Mouse (Mus musculus): ENCODE results near the gene Scfd2. TPM values are rescaled to one million over a fixed set of nuclear protein-coding genes. Genes with fewer than 3 reads are reported as not detected.

Gene Scfd2
- polyA plus RNA-seq, 1 experiment from 2014 or later, result 15.0 TPM

GRCm38 (mm10) chr5:74300931-74301330, 230.6 kb downstream of the Scfd2 start:
- peaks cover 42% of the 10 kb centered on the region for H3K4me1 ChIP-seq (ENCODE audit: control insufficient read depth, insufficient read depth, low read length)
- H3K9me3 ChIP-seq (replicated peaks; ENCODE audit: control insufficient read depth, low read length), result no peaks in the 10 kb centered on the region
- no peak overlapping the region for H3K4me2 ChIP-seq (ENCODE audit: low read depth, low read length)
- no peaks in the 10 kb centered on the region for H3K36me3 ChIP-seq (ENCODE audit: control insufficient read depth, insufficient read depth)
- peak overlapping the region; percentile 94 for H3K27ac ChIP-seq (ENCODE audit: low read length)
- ATAC-seq (replicated peaks; ENCODE audit: extremely low read depth, insufficient read depth, low FRiP score), result no peak
- WGBS, result 58% methylated on average over 5 of the region's 5 CpGs
- no peak overlapping the region for H3K4me3 ChIP-seq (ENCODE audit: low read length)
- H3K9ac ChIP-seq (ENCODE audit: low read length), result peak overlapping the region; percentile 21; the same call in 1 of the 2 replicates
- no peaks in the 10 kb centered on the region for H3K27me3 ChIP-seq (ENCODE audit: control insufficient read depth, insufficient read depth, low read length)

GRCm38 (mm10) chr5:74300140-74300539, 231.4 kb downstream of the Scfd2 start:
- Histone ChIP-seq H3K36me3 (ENCODE audit: control insufficient read depth, insufficient read depth) (no peaks in the 10 kb centered on the region), H3K4me1 (ENCODE audit: control insufficient read depth, insufficient read depth, low read length) (peaks cover 40% of the 10 kb centered on the region), H3K9me3 (replicated peaks; ENCODE audit: control insufficient read depth, low read length) (no peaks in the 10 kb centered on the region), H3K27me3 (ENCODE audit: control insufficient read depth, insufficient read depth, low read length) (no peaks in the 10 kb centered on the region), H3K9ac (ENCODE audit: low read length) (peak overlapping the region; percentile 21; the same call in 1 of the 2 replicates), H3K27ac (ENCODE audit: low read length) (peak overlapping the region; percentile 94), H3K4me3 (ENCODE audit: low read length) (no peak overlapping the region), H3K4me2 (ENCODE audit: low read depth, low read length) (no peak overlapping the region)
- WGBS, result 18% methylated on average over 4 of the region's 4 CpGs
- ATAC-seq (replicated peaks; ENCODE audit: extremely low read depth, insufficient read depth, low FRiP score), result peak; percentile 94

- WGBS, result 86% methylated on average over 5 of the region's 5 CpGs
- peaks cover 45% of the 10 kb centered on the region for H3K4me1 ChIP-seq (ENCODE audit: control insufficient read depth, insufficient read depth, low read length)
- H3K27me3 ChIP-seq (ENCODE audit: control insufficient read depth, insufficient read depth, low read length), result no peaks in the 10 kb centered on the region
- no peak overlapping the region for H3K27ac ChIP-seq (ENCODE audit: low read length)
- no peak for ATAC-seq (replicated peaks; ENCODE audit: extremely low read depth, insufficient read depth, low FRiP score)
- no peaks in the 10 kb centered on the region for H3K36me3 ChIP-seq (ENCODE audit: control insufficient read depth, insufficient read depth)
- H3K9ac ChIP-seq (ENCODE audit: low read length), result no peak overlapping the region
- no peak overlapping the region for H3K4me2 ChIP-seq (ENCODE audit: low read depth, low read length)
- no peaks in the 10 kb centered on the region for H3K9me3 ChIP-seq (replicated peaks; ENCODE audit: control insufficient read depth, low read length)
- no peak overlapping the region for H3K4me3 ChIP-seq (ENCODE audit: low read length)
Measured at GRCm38 (mm10) chr5:74297113-74297512, 234.4 kb downstream of the Scfd2 start.

- no peaks in the 10 kb centered on the region for H3K27me3 ChIP-seq (ENCODE audit: control insufficient read depth, insufficient read depth, low read length)
- H3K4me2 ChIP-seq (ENCODE audit: low read depth, low read length), result no peak overlapping the region
- peaks cover 42% of the 10 kb centered on the region for H3K4me1 ChIP-seq (ENCODE audit: control insufficient read depth, insufficient read depth, low read length)
- H3K4me3 ChIP-seq (ENCODE audit: low read length), result no peak overlapping the region
- no peak overlapping the region; the same call in 1 of the 2 replicates for H3K9ac ChIP-seq (ENCODE audit: low read length)
- no peaks in the 10 kb centered on the region for H3K9me3 ChIP-seq (replicated peaks; ENCODE audit: control insufficient read depth, low read length)
- 0 out of 2 replicates have a peak overlapping the region, but pooled peaks have one; percentile 8 for H3K27ac ChIP-seq (ENCODE audit: low read length)
- ATAC-seq (replicated peaks; ENCODE audit: extremely low read depth, insufficient read depth, low FRiP score), result no peak
- no peaks in the 10 kb centered on the region for H3K36me3 ChIP-seq (ENCODE audit: control insufficient read depth, insufficient read depth)
- 46% methylated on average over 5 of the region's 5 CpGs for WGBS
Measured at GRCm38 (mm10) chr5:74296096-74296495, 235.5 kb downstream of the Scfd2 start.

- Histone ChIP-seq H3K4me3 (ENCODE audit: low read length) (no peak overlapping the region), H3K9me3 (replicated peaks; ENCODE audit: control insufficient read depth, low read length) (no peaks in the 10 kb centered on the region), H3K27ac (ENCODE audit: low read length) (no peak overlapping the region), H3K36me3 (ENCODE audit: control insufficient read depth, insufficient read depth) (no peaks in the 10 kb centered on the region), H3K4me1 (ENCODE audit: control insufficient read depth, insufficient read depth, low read length) (peaks cover 26% of the 10 kb centered on the region), H3K9ac (ENCODE audit: low read length) (no peak overlapping the region), H3K4me2 (ENCODE audit: low read depth, low read length) (no peak overlapping the region), H3K27me3 (ENCODE audit: control insufficient read depth, insufficient read depth, low read length) (no peaks in the 10 kb centered on the region)
- 62% methylated on average over 5 of the region's 5 CpGs for WGBS
- no peak for ATAC-seq (replicated peaks; ENCODE audit: extremely low read depth, insufficient read depth, low FRiP score)
Measured at GRCm38 (mm10) chr5:74293513-74293912, 238.0 kb downstream of the Scfd2 start.

GRCm38 (mm10) chr5:74292050-74292449, 239.5 kb downstream of the Scfd2 start:
- Histone ChIP-seq H3K4me3 (ENCODE audit: low read length) (no peak overlapping the region), H3K36me3 (ENCODE audit: control insufficient read depth, insufficient read depth) (no peaks in the 10 kb centered on the region), H3K27ac (ENCODE audit: low read length) (peak overlapping the region; percentile 97), H3K9ac (ENCODE audit: low read length) (no peak overlapping the region), H3K9me3 (replicated peaks; ENCODE audit: control insufficient read depth, low read length) (no peaks in the 10 kb centered on the region), H3K27me3 (ENCODE audit: control insufficient read depth, insufficient read depth, low read length) (no peaks in the 10 kb centered on the region), H3K4me1 (ENCODE audit: control insufficient read depth, insufficient read depth, low read length) (peaks cover 30% of the 10 kb centered on the region), H3K4me2 (ENCODE audit: low read depth, low read length) (no peak overlapping the region)
- WGBS, result 77% methylated on average over 2 of the region's 2 CpGs
- 0 out of 2 replicates have a peak, but pooled peaks have one; percentile 4 for ATAC-seq (replicated peaks; ENCODE audit: extremely low read depth, insufficient read depth, low FRiP score)

GRCm38 (mm10) chr5:74291575-74291974, 240.0 kb downstream of the Scfd2 start:
- Histone ChIP-seq H3K9ac (ENCODE audit: low read length) (peak overlapping the region; percentile 59), H3K27me3 (ENCODE audit: control insufficient read depth, insufficient read depth, low read length) (no peaks in the 10 kb centered on the region), H3K36me3 (ENCODE audit: control insufficient read depth, insufficient read depth) (no peaks in the 10 kb centered on the region), H3K4me2 (ENCODE audit: low read depth, low read length) (peak overlapping the region; percentile 19; the same call in 1 of the 2 replicates), H3K4me1 (ENCODE audit: control insufficient read depth, insufficient read depth, low read length) (peaks cover 31% of the 10 kb centered on the region), H3K27ac (ENCODE audit: low read length) (peak overlapping the region; percentile 97), H3K4me3 (ENCODE audit: low read length) (no peak overlapping the region), H3K9me3 (replicated peaks; ENCODE audit: control insufficient read depth, low read length) (no peaks in the 10 kb centered on the region)
- WGBS, result 44% methylated on average over 9 of the region's 9 CpGs
- ATAC-seq (replicated peaks; ENCODE audit: extremely low read depth, insufficient read depth, low FRiP score), result peak; percentile 89

- H3K4me1 ChIP-seq (ENCODE audit: control insufficient read depth, insufficient read depth, low read length), result peaks cover 28% of the 10 kb centered on the region
- no peaks in the 10 kb centered on the region for H3K27me3 ChIP-seq (ENCODE audit: control insufficient read depth, insufficient read depth, low read length)
- H3K36me3 ChIP-seq (ENCODE audit: control insufficient read depth, insufficient read depth), result no peaks in the 10 kb centered on the region
- H3K4me3 ChIP-seq (ENCODE audit: low read length), result no peak overlapping the region
- ATAC-seq (replicated peaks; ENCODE audit: extremely low read depth, insufficient read depth, low FRiP score), result no peak
- no peak overlapping the region for H3K4me2 ChIP-seq (ENCODE audit: low read depth, low read length)
- H3K9me3 ChIP-seq (replicated peaks; ENCODE audit: control insufficient read depth, low read length), result no peaks in the 10 kb centered on the region
- no peak overlapping the region for H3K27ac ChIP-seq (ENCODE audit: low read length)
- no peak overlapping the region for H3K9ac ChIP-seq (ENCODE audit: low read length)
- 89% methylated on average over 6 of the region's 6 CpGs for WGBS
Measured at GRCm38 (mm10) chr5:74289957-74290356, 241.6 kb downstream of the Scfd2 start.

- Histone ChIP-seq H3K9ac (ENCODE audit: low read length) (no peak overlapping the region), H3K27me3 (ENCODE audit: control insufficient read depth, insufficient read depth, low read length) (no peaks in the 10 kb centered on the region), H3K4me3 (ENCODE audit: low read length) (no peak overlapping the region), H3K4me1 (ENCODE audit: control insufficient read depth, insufficient read depth, low read length) (peaks cover 24% of the 10 kb centered on the region), H3K27ac (ENCODE audit: low read length) (no peak overlapping the region), H3K36me3 (ENCODE audit: control insufficient read depth, insufficient read depth) (no peaks in the 10 kb centered on the region), H3K4me2 (ENCODE audit: low read depth, low read length) (no peak overlapping the region), H3K9me3 (replicated peaks; ENCODE audit: control insufficient read depth, low read length) (no peaks in the 10 kb centered on the region)
- no peak for ATAC-seq (replicated peaks; ENCODE audit: extremely low read depth, insufficient read depth, low FRiP score)
- WGBS, result 81% methylated on average over 2 of the region's 2 CpGs
Measured at GRCm38 (mm10) chr5:74288206-74288605, 243.4 kb downstream of the Scfd2 start.
